Mouse (Mus musculus): ENCODE results near the gene Elof1. TPM values are rescaled to one million over a fixed set of nuclear protein-coding genes. Genes with fewer than 3 reads are reported as not detected.
"Not testable (repeated sequence)": the region's sequence is repeated elsewhere in the genome, so short reads cannot be mapped to it uniquely, and the experiment has no call there.

Gene Elof1
- polyA plus RNA-seq, 1 experiment, result 117 TPM

- Histone ChIP-seq H3K4me1 (ENCODE audit: control insufficient read depth, insufficient read depth, insufficient read length, low read length) (no peaks in the 10 kb centered on the region), H3K27ac (replicated peaks; ENCODE audit: low read depth, low read length) (no peak overlapping the region), H3K4me3 (ENCODE audit: insufficient read depth, low read depth, low read length) (no peak overlapping the region)
These were observed 29.8 kb downstream of the Elof1 start for GRCm38 (mm10) chr9:22087034-22087618.

- Histone ChIP-seq H3K27ac (replicated peaks; ENCODE audit: low read depth, low read length) (peak overlapping the region; percentile 45; the same call in 1 of the 2 replicates), H3K4me1 (ENCODE audit: control insufficient read depth, insufficient read depth, insufficient read length, low read length) (no peaks in the 10 kb centered on the region), H3K4me3 (ENCODE audit: insufficient read depth, low read depth, low read length) (peak overlapping the region; percentile 65)
These were observed 31.0 kb downstream of the Elof1 start for GRCm38 (mm10) chr9:22086012-22086411.

GRCm38 (mm10) chr9:22085022-22085834 lies 31.7 kb downstream of the Elof1 start, which contains the start of gene Ecsit:
Gene Ecsit (minus strand): TSS chr9:22085438.
- Histone ChIP-seq H3K4me1 (ENCODE audit: control insufficient read depth, insufficient read depth, insufficient read length, low read length) (no peaks in the 10 kb centered on the region), H3K4me3 (ENCODE audit: insufficient read depth, low read depth, low read length) (peak within 1 kb of the TSS; percentile 86), H3K27ac (replicated peaks; ENCODE audit: low read depth, low read length) (peak within 1 kb of the TSS; percentile 79)

- peak overlapping the region; percentile 86 for H3K4me3 ChIP-seq (ENCODE audit: insufficient read depth, low read depth, low read length)
- peak overlapping the region; percentile 79; the same call in 1 of the 2 replicates for H3K27ac ChIP-seq (replicated peaks; ENCODE audit: low read depth, low read length)
- no peaks in the 10 kb centered on the region for H3K4me1 ChIP-seq (ENCODE audit: control insufficient read depth, insufficient read depth, insufficient read length, low read length)
These were observed 32.3 kb downstream of the Elof1 start for GRCm38 (mm10) chr9:22084667-22085021.

DNA sequence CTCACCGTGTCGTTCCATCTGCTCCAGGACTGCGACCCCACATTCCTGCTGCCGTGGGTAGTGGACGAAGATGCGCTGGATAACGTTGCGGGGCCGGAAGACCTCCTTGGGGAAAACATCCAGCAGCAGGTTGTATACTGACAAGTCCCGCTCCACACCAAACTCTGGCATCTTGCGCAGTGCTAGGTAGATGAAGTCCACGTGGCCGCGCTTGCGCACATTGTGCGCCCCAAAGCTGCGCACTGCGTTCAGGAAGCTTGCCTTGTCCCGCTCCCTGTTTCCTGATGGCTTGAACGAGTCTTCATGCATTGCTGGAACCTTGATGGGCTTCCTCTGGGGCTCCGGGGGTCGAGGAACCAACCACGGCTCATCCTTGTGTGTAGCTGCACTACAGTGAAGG lies 40.7 kb downstream of the Elof1 start:
- Histone ChIP-seq H3K4me3 (ENCODE audit: insufficient read depth, low read depth, low read length) (no peak overlapping the region), H3K27ac (replicated peaks; ENCODE audit: low read depth, low read length) (no peak overlapping the region), H3K4me1 (ENCODE audit: control insufficient read depth, insufficient read depth, insufficient read length, low read length) (0 out of 2 replicates have a peak, but pooled peaks cover 2% of the 10 kb centered on the region)

- H3K4me1 ChIP-seq (ENCODE audit: control insufficient read depth, insufficient read depth, insufficient read length, low read length); H3K4me3 ChIP-seq (ENCODE audit: insufficient read depth, low read depth, low read length); H3K27ac ChIP-seq (replicated peaks; ENCODE audit: low read depth, low read length): not testable (repeated sequence)
These were observed 41.2 kb downstream of the Elof1 start for GRCm38 (mm10) chr9:22075778-22076177.

DNA sequence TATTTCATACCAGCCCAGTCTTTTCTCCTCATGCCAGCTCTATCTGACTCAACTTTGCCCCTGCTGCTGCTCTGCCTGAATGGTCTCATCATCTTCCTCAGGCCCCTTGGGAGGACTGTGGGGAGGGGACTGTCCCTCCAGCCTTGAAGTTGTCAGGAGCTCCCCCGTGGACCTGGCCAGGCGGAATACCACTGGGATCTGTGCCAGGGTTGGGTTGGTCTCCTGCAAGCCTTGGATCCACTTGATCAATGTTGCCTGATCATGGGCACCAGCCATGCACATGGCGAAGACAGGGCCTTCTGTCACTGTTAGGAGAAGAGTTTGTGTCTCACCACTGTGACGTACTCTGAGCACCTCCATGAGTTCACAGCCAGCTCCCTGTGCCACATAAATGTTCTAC lies 44.7 kb downstream of the Elof1 start:
- Histone ChIP-seq H3K27ac (replicated peaks; ENCODE audit: low read depth, low read length) (no peak overlapping the region), H3K4me1 (ENCODE audit: control insufficient read depth, insufficient read depth, insufficient read length, low read length) (0 out of 2 replicates have a peak, but pooled peaks cover 2% of the 10 kb centered on the region), H3K4me3 (ENCODE audit: insufficient read depth, low read depth, low read length) (no peak overlapping the region; the same call in 1 of the 2 replicates)

DNA sequence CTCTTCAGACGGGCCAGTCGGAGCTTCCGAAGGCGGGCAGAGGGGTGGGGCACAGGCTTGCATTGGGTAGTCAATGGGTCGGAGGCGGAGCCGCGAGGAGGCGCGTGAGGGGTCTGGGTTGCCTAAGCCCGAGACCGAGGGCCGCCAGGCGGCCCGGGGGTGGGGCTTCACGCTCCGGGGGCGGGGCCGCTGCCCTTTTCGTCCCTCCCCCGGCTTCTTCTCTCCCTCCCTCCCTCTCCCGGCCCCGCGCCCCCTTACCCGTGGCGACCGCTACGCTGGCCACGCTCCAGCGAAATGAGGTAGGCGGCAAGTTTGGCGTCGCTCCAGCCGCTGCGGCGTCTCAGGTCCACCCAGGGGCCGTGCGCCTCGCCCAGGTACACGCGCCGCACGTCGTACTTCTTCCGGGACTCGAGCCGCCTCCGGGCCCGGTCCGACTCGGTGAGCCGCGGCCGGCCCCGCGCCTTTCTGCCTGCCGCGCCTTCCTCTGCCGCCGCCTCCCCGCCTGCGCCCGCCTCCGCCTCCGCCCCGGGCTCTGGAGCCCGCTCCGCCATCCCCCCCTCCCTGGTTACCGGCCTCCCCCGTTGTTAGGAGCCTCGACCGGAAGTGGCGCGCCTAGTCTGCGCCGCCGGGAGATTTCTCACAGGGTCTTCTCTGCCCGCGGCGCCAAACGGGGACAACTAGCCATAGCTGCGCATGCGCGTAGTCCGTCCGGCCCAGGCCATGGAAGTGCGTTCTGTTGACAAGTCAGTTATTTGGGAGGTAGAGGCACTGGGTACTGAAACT lies 46.0 kb downstream of the Elof1 start, which contains the start of the genes Gm49318 and Zfp653:
Gene Gm49318, minus strand, starts transcription at position 469 of the 783 bp plus-strand sequence.
Gene Zfp653, minus strand, starts transcription at position 586 of the 783 bp plus-strand sequence.
- Histone ChIP-seq H3K27ac (replicated peaks; ENCODE audit: low read depth, low read length) (peak within 1 kb of the TSS; percentile 86), H3K4me3 (ENCODE audit: insufficient read depth, low read depth, low read length) (peak within 1 kb of the TSS; percentile 99), H3K4me1 (ENCODE audit: control insufficient read depth, insufficient read depth, insufficient read length, low read length) (0 out of 2 replicates have a peak, but pooled peaks cover 2% of the 10 kb centered on the region)

DNA sequence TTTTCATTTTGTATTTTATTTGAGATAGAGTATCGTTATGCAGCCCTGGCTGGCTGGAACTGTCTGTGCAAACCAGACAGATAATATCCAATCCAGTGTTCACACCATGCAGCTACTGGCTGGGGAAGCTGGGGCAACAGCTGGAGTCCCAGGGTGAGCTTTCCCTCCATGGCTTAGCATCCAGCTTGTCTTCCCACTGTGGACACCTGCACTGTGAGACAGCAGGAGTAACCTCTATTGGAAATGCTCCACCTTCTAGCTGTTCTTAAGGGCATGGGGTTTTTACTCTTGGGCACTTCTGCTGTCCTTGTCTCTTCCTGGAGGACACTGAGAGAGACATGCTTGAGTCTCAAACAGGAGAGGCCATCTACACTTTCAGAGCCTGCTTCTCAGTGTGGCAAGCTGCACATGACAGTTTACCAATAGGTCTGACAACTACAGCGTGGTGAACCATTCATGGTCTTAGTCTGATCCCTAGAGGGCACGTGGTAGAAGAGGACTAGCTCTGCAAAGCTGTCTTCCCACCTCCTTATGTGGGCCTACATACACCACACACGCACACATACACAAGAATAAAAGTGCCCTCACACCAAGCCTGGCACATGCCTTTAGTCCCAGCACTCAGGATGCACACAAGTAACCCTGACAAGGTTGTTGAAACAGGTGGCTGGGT lies 47.0 kb downstream of the Elof1 start:
- Histone ChIP-seq H3K4me1 (ENCODE audit: control insufficient read depth, insufficient read depth, insufficient read length, low read length) (0 out of 2 replicates have a peak, but pooled peaks cover 2% of the 10 kb centered on the region), H3K27ac (replicated peaks; ENCODE audit: low read depth, low read length) (no peak overlapping the region), H3K4me3 (ENCODE audit: insufficient read depth, low read depth, low read length) (peak overlapping the region; percentile 53)

DNA sequence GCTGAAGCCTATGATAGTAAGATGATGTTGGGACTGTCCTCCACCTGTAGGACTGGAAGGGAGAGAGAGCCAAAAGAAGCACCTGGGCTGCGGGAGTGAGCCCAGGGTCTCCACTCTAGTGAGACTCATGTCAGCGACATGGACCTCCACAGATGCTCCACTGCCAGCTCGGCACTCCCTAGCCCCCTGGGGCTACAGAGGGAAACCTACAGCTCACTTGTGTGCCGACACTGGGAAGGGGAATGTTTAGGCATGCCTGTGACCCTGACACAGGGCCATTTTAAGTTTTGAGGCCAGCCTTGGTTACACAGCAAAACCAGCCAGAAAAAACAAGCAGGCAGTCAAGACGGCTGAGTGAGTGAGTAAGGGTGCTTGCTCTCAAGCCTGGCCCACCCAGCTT lies 49.8 kb downstream of the Elof1 start:
- Histone ChIP-seq H3K4me3 (ENCODE audit: insufficient read depth, low read depth, low read length) (no peak overlapping the region), H3K27ac (replicated peaks; ENCODE audit: low read depth, low read length) (no peak overlapping the region), H3K4me1 (ENCODE audit: control insufficient read depth, insufficient read depth, insufficient read length, low read length) (0 out of 2 replicates have a peak, but pooled peaks cover 1% of the 10 kb centered on the region)

- Histone ChIP-seq H3K4me1 (ENCODE audit: control insufficient read depth, insufficient read depth, insufficient read length, low read length) (no peaks in the 10 kb centered on the region), H3K4me3 (ENCODE audit: insufficient read depth, low read depth, low read length) (no peak overlapping the region), H3K27ac (replicated peaks; ENCODE audit: low read depth, low read length) (no peak overlapping the region)
These were observed 50.5 kb downstream of the Elof1 start for GRCm38 (mm10) chr9:22066433-22066832.

GRCm38 (mm10) chr9:22065642-22066041 lies 51.3 kb downstream of the Elof1 start:
- no peak overlapping the region for H3K4me3 ChIP-seq (ENCODE audit: insufficient read depth, low read depth, low read length)
- H3K27ac ChIP-seq (replicated peaks; ENCODE audit: low read depth, low read length), result no peak overlapping the region
- H3K4me1 ChIP-seq (ENCODE audit: control insufficient read depth, insufficient read depth, insufficient read length, low read length), result no peaks in the 10 kb centered on the region

GRCm38 (mm10) chr9:22064341-22064740 lies 52.6 kb downstream of the Elof1 start:
- Histone ChIP-seq H3K27ac (replicated peaks; ENCODE audit: low read depth, low read length) (no peak overlapping the region), H3K4me1 (ENCODE audit: control insufficient read depth, insufficient read depth, insufficient read length, low read length) (no peaks in the 10 kb centered on the region), H3K4me3 (ENCODE audit: insufficient read depth, low read depth, low read length) (no peak overlapping the region)

Data from brown adipose tissue, adult 24 weeks (tissue).